Mouse (Mus musculus): ENCODE results near the gene Gja4.

DNA sequence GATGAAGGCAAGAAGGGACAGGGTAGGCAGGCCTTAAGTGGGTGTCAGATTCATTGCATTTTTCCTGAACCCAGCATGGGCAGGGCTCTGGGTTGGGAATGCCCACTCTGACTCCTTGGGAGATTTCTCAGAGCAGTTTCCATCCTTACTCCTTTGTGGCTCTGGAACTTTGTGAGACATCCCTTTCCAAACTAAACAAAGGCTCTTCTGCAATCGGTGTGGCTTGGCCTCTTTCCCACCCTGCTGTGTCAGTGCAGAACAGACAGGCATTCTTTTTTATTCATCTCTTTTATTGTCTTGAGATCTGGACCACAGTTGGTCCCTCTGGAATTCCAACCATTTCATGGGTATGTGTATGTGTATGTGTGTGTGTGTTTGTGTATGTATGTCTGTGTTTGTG, 38.8 kb upstream of the Gja4 start:
- no peak for TF ChIP-seq EP300 (optimal IDR thresholded peaks at IDR 0.05)
- TF ChIP-seq CTCF (IDR thresholded peaks at IDR 0.05; ENCODE audit: low read depth): no peak
